Mouse (Mus musculus): Measurements from ENCODE around the gene Tvp23b. TPM values are rescaled to one million over a fixed set of nuclear protein-coding genes. Genes with fewer than 3 reads are reported as not detected.

Tvp23b gene
- polyA plus RNA-seq, 1 experiment from 2014 or later: 49.5 TPM

- Histone ChIP-seq H3K9ac (no peak overlapping the region), H3K36me3 (no peaks in the 10 kb centered on the region), H3K9me3 (replicated peaks) (no peaks in the 10 kb centered on the region), H3K4me2 (replicated peaks) (no peak overlapping the region), H3K27ac (no peak overlapping the region), H3K4me1 (no peaks in the 10 kb centered on the region), H3K27me3 (no peaks in the 10 kb centered on the region), H3K4me3 (no peak overlapping the region)
- 67% methylated on average over 3 of the region's 3 CpGs for WGBS
- ATAC-seq (ENCODE audit: low FRiP score): no peak
Measured at GRCm38 (mm10) chr11:62929799-62930198, 50.5 kb downstream of the Tvp23b start.

GRCm38 (mm10) chr11:62930574-62930973 is 51.3 kb downstream of the Tvp23b start:
- H3K27ac ChIP-seq: no peak overlapping the region
- no peak overlapping the region for H3K9ac ChIP-seq
- no peaks in the 10 kb centered on the region for H3K27me3 ChIP-seq
- H3K4me2 ChIP-seq (replicated peaks): no peak overlapping the region
- no peak for ATAC-seq (ENCODE audit: low FRiP score)
- no peaks in the 10 kb centered on the region for H3K9me3 ChIP-seq (replicated peaks)
- no peak overlapping the region for H3K4me3 ChIP-seq
- no peaks in the 10 kb centered on the region for H3K36me3 ChIP-seq
- WGBS: 89% methylated on average over 4 of the region's 4 CpGs
- no peaks in the 10 kb centered on the region for H3K4me1 ChIP-seq

- no peaks in the 10 kb centered on the region for H3K9me3 ChIP-seq (replicated peaks)
- no peak overlapping the region for H3K4me3 ChIP-seq
- 89% methylated on average over 5 of the region's 5 CpGs for WGBS
- no peaks in the 10 kb centered on the region for H3K4me1 ChIP-seq
- H3K27ac ChIP-seq: no peak overlapping the region
- H3K27me3 ChIP-seq: no peaks in the 10 kb centered on the region
- no peak for ATAC-seq (ENCODE audit: low FRiP score)
- H3K36me3 ChIP-seq: no peaks in the 10 kb centered on the region
- no peak overlapping the region for H3K9ac ChIP-seq
- H3K4me2 ChIP-seq (replicated peaks): no peak overlapping the region
Measured at GRCm38 (mm10) chr11:62931141-62931540, 51.9 kb downstream of the Tvp23b start.

- Histone ChIP-seq H3K27ac (no peak overlapping the region), H3K4me3 (no peak overlapping the region), H3K9ac (no peak overlapping the region), H3K36me3 (no peaks in the 10 kb centered on the region), H3K4me1 (no peaks in the 10 kb centered on the region), H3K27me3 (no peaks in the 10 kb centered on the region), H3K9me3 (replicated peaks) (no peaks in the 10 kb centered on the region), H3K4me2 (replicated peaks) (no peak overlapping the region)
- ATAC-seq (ENCODE audit: low FRiP score): no peak
- 93% methylated on average over 9 of the region's 9 CpGs for WGBS
Measured at GRCm38 (mm10) chr11:62933099-62933498, 53.8 kb downstream of the Tvp23b start.

GRCm38 (mm10) chr11:62934795-62935514 is 55.7 kb downstream of the Tvp23b start:
- no peak overlapping the region for H3K4me3 ChIP-seq
- no peaks in the 10 kb centered on the region for H3K4me1 ChIP-seq
- 87% methylated on average over 11 of the region's 11 CpGs for WGBS
- H3K27ac ChIP-seq: no peak overlapping the region
- ATAC-seq (ENCODE audit: low FRiP score): no peak
- no peak overlapping the region for H3K9ac ChIP-seq
- H3K9me3 ChIP-seq (replicated peaks): no peaks in the 10 kb centered on the region
- no peaks in the 10 kb centered on the region for H3K27me3 ChIP-seq
- no peak overlapping the region for H3K4me2 ChIP-seq (replicated peaks)
- no peaks in the 10 kb centered on the region for H3K36me3 ChIP-seq

GRCm38 (mm10) chr11:62937986-62938385 is 58.7 kb downstream of the Tvp23b start:
- Histone ChIP-seq H3K9ac (no peak overlapping the region), H3K4me2 (replicated peaks) (no peak overlapping the region), H3K9me3 (replicated peaks) (no peaks in the 10 kb centered on the region), H3K4me1 (no peaks in the 10 kb centered on the region), H3K27ac (no peak overlapping the region), H3K27me3 (no peaks in the 10 kb centered on the region), H3K4me3 (no peak overlapping the region), H3K36me3 (no peaks in the 10 kb centered on the region)
- no peak for ATAC-seq (ENCODE audit: low FRiP score)
- 86% methylated on average over 6 of the region's 6 CpGs for WGBS

GRCm38 (mm10) chr11:62938921-62939320 is 59.7 kb downstream of the Tvp23b start:
- no peak overlapping the region for H3K4me2 ChIP-seq (replicated peaks)
- WGBS: 61% methylated on average over 5 of the region's 5 CpGs
- H3K4me3 ChIP-seq: no peak overlapping the region
- ATAC-seq (ENCODE audit: low FRiP score): no peak
- no peaks in the 10 kb centered on the region for H3K27me3 ChIP-seq
- H3K9ac ChIP-seq: no peak overlapping the region
- H3K4me1 ChIP-seq: no peaks in the 10 kb centered on the region
- no peaks in the 10 kb centered on the region for H3K9me3 ChIP-seq (replicated peaks)
- H3K36me3 ChIP-seq: no peaks in the 10 kb centered on the region
- no peak overlapping the region for H3K27ac ChIP-seq

GRCm38 (mm10) chr11:62940176-62940575 is 60.9 kb downstream of the Tvp23b start:
- Histone ChIP-seq H3K9ac (no peak overlapping the region), H3K4me1 (no peaks in the 10 kb centered on the region), H3K4me3 (no peak overlapping the region), H3K36me3 (no peaks in the 10 kb centered on the region), H3K27ac (no peak overlapping the region), H3K9me3 (replicated peaks) (no peaks in the 10 kb centered on the region), H3K4me2 (replicated peaks) (no peak overlapping the region), H3K27me3 (no peaks in the 10 kb centered on the region)
- no peak for ATAC-seq (ENCODE audit: low FRiP score)
- WGBS: 89% methylated on average over 3 of the region's 3 CpGs

GRCm38 (mm10) chr11:62943538-62943937 is 64.3 kb downstream of the Tvp23b start:
- H3K4me1 ChIP-seq: no peaks in the 10 kb centered on the region
- H3K9ac ChIP-seq: no peak overlapping the region
- H3K4me2 ChIP-seq (replicated peaks): no peak overlapping the region
- H3K36me3 ChIP-seq: no peaks in the 10 kb centered on the region
- no peaks in the 10 kb centered on the region for H3K9me3 ChIP-seq (replicated peaks)
- no peaks in the 10 kb centered on the region for H3K27me3 ChIP-seq
- no peak overlapping the region for H3K27ac ChIP-seq
- 79% methylated on average over 6 of the region's 6 CpGs for WGBS
- no peak for ATAC-seq (ENCODE audit: low FRiP score)
- H3K4me3 ChIP-seq: no peak overlapping the region

- WGBS: 61% methylated on average over 4 of the region's 4 CpGs
- Histone ChIP-seq H3K4me3 (no peak overlapping the region), H3K4me1 (no peaks in the 10 kb centered on the region), H3K27me3 (no peaks in the 10 kb centered on the region), H3K27ac (no peak overlapping the region), H3K9ac (no peak overlapping the region), H3K36me3 (no peaks in the 10 kb centered on the region), H3K4me2 (replicated peaks) (no peak overlapping the region), H3K9me3 (replicated peaks) (no peaks in the 10 kb centered on the region)
- no peak for ATAC-seq (ENCODE audit: low FRiP score)
Measured at GRCm38 (mm10) chr11:62945514-62945913, 66.3 kb downstream of the Tvp23b start.

- ATAC-seq (ENCODE audit: low FRiP score): no peak
- Histone ChIP-seq H3K4me3 (no peak overlapping the region), H3K27ac (no peak overlapping the region), H3K36me3 (no peaks in the 10 kb centered on the region), H3K27me3 (no peaks in the 10 kb centered on the region), H3K9me3 (replicated peaks) (no peaks in the 10 kb centered on the region), H3K4me1 (no peaks in the 10 kb centered on the region), H3K9ac (no peak overlapping the region), H3K4me2 (replicated peaks) (no peak overlapping the region)
- 85% methylated on average over 1 of the region's 1 CpGs for WGBS
Measured at GRCm38 (mm10) chr11:62949548-62949947, 70.3 kb downstream of the Tvp23b start.

- Histone ChIP-seq H3K4me1 (no peaks in the 10 kb centered on the region), H3K9me3 (replicated peaks) (peaks cover 7% of the 10 kb centered on the region; the same call in 1 of the 2 replicates), H3K4me3 (no peak within 1 kb of the TSS), H3K27me3 (no peaks in the 10 kb centered on the region), H3K27ac (no peak within 1 kb of the TSS), H3K4me2 (replicated peaks) (no peak within 1 kb of the TSS), H3K36me3 (no peaks in the 10 kb centered on the region), H3K9ac (no peak within 1 kb of the TSS)
- 87% methylated on average over 3 of the region's 3 CpGs for WGBS
- no peak for ATAC-seq (ENCODE audit: low FRiP score)
Measured at GRCm38 (mm10) chr11:62951012-62951411, 71.8 kb downstream of the Tvp23b start, which contains the start of gene Cdrt4. TSS of gene Cdrt4 (plus strand) at chr11:62951193.

- no peaks in the 10 kb centered on the region for H3K4me1 ChIP-seq
- no peak for ATAC-seq (ENCODE audit: low FRiP score)
- no peak overlapping the region for H3K9ac ChIP-seq
- no peak overlapping the region for H3K4me2 ChIP-seq (replicated peaks)
- H3K4me3 ChIP-seq: no peak overlapping the region
- 97% methylated on average over 2 of the region's 3 CpGs for whole genome bisulfite sequencing
- no peaks in the 10 kb centered on the region for H3K27me3 ChIP-seq
- H3K36me3 ChIP-seq: no peaks in the 10 kb centered on the region
- peaks cover 7% of the 10 kb centered on the region; the same call in 1 of the 2 replicates for H3K9me3 ChIP-seq (replicated peaks)
- no peak overlapping the region for H3K27ac ChIP-seq
Measured at GRCm38 (mm10) chr11:62954766-62955165, 75.5 kb downstream of the Tvp23b start.

All from hindbrain, embryonic 12.5 days (tissue).